Mouse (Mus musculus) E14TG2a.4 (cell line): ENCODE data around the gene Tmem128.

ENCODE experiments used
- H3K27me3 ChIP-seq: 2 replicates; pipeline ENCODE4 v1.6.1; 2014; ENCODE audit warnings: low read length, control low read depth; ENCODE audit not compliant: insufficient read depth
- H3K36me3 ChIP-seq: 2 replicates; pipeline ENCODE4 v1.6.1; 2014; ENCODE audit warnings: low read length, control low read depth; ENCODE audit not compliant: insufficient read depth
- H3K4me1 ChIP-seq: replicated peaks from 2 replicates; pipeline ENCODE4 v1.6.1; 2014; ENCODE audit warnings: low read depth, low read length, control low read depth
- H3K4me3 ChIP-seq: replicated peaks from 2 replicates; pipeline ENCODE4 v1.5.1; 2014; ENCODE audit warnings: mild to moderate bottlenecking, low read length
- H3K9me3 ChIP-seq: 2 replicates; pipeline ENCODE4 v1.6.1; 2014; ENCODE audit warnings: low read length, control low read depth
- CTCF ChIP-seq: conservative IDR thresholded peaks from 2 replicates; pipeline ENCODE4 v1.5.1; 2014; ENCODE audit warnings: low read length
- NANOG ChIP-seq: IDR thresholded peaks from 2 replicates; pipeline ENCODE4 v1.6.1; 2014; ENCODE audit warnings: borderline replicate concordance, low read length, mixed read lengths
- POU5F1 ChIP-seq: IDR thresholded peaks from 2 replicates; pipeline ENCODE4 v1.6.1; 2014; ENCODE audit warnings: low read length, borderline replicate concordance

Gene Tmem128

DNA sequence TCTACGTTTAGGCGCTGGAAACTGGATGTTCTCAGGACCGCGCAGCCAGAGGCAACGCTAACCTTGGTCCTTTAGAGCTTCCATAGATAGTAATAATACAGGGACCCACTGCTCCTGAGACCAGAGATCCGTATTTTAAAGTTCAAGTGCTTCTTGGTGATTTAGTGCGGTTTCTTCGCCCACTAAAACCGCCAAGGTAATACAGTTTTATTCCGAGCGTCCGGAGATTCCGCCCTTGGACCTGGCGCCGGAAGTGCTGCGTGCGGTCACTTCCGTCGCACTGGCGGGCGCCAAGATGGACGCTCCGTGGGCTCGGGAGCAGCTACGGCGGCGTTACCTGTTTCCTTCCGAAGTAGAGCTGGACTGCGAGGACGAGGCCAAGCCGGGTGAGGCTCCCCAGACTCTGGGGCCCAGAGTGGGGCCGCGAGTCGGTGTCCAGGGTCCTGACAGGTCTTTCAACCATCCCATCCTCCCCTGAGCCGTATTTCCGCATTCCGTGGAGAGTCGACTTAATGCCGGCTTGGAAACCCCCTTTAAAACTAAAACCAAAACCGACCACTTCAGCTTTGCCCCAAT, at the start of gene Tmem128:
Gene Tmem128 (plus strand): TSS at position 79 of the 576 bp plus-strand sequence.
- H3K27me3 ChIP-seq, result no peaks in the 10 kb centered on the region
- H3K9me3 ChIP-seq, result no peaks in the 10 kb centered on the region
- H3K4me3 ChIP-seq, result peak within 1 kb of the TSS; percentile 86
- peaks cover 20% of the 10 kb centered on the region for H3K36me3 ChIP-seq
- no peak for TF ChIP-seq POU5F1
- no peak for TF ChIP-seq NANOG
- no peak for TF ChIP-seq CTCF
- H3K4me1 ChIP-seq, result peaks cover 13% of the 10 kb centered on the region

DNA sequence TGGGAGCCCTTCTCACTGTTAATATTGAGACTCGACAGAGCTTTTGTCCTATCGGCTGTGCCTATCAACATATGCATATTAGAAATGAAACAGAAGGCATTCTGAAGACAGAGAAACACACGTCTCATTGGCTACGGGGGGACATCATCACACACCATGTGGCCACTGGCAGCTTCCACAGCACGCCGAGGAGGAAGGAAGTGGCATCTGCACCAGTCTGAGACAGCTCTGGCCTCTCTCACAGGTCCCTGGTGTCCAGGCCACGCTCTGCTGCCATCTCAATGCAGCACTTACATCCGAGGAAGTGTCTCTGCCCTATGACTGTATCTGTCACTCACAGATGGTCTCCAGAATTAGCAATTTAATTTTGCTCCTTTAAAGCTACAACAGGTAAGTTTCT, 48.3 kb upstream of the Tmem128 start:
- TF ChIP-seq CTCF (no peak), POU5F1 (no peak), NANOG (no peak)
- peaks cover 26% of the 10 kb centered on the region for H3K4me1 ChIP-seq
- H3K36me3 ChIP-seq, result peaks cover 79% of the 10 kb centered on the region
- no peaks in the 10 kb centered on the region for H3K27me3 ChIP-seq
- H3K4me3 ChIP-seq, result no peak overlapping the region
- no peaks in the 10 kb centered on the region for H3K9me3 ChIP-seq

DNA sequence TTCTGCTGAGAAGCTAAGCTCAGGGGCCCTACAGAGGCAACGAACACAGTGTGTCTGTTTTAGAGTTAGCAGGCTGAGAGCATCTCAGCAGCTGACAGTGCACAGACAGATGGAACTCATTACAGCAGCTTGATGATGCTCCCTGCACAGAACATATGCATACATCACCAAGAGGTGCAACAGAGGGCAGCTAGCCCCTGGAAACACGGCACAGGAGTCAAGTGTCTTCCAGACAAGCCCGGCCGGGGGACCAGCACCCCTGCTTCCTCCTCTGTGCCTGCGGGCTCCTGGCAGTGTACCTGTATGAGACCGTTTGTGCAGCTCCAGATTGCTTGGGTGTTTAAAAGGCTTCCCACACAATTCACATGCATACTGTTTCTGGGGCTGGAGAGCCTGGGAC, 47.0 kb upstream of the Tmem128 start:
- peaks cover 84% of the 10 kb centered on the region for H3K36me3 ChIP-seq
- no peaks in the 10 kb centered on the region for H3K27me3 ChIP-seq
- no peak overlapping the region for H3K4me3 ChIP-seq
- H3K9me3 ChIP-seq, result no peaks in the 10 kb centered on the region
- H3K4me1 ChIP-seq, result peaks cover 32% of the 10 kb centered on the region
- no peak for TF ChIP-seq POU5F1
- no peak for TF ChIP-seq NANOG
- TF ChIP-seq CTCF, result no peak

DNA sequence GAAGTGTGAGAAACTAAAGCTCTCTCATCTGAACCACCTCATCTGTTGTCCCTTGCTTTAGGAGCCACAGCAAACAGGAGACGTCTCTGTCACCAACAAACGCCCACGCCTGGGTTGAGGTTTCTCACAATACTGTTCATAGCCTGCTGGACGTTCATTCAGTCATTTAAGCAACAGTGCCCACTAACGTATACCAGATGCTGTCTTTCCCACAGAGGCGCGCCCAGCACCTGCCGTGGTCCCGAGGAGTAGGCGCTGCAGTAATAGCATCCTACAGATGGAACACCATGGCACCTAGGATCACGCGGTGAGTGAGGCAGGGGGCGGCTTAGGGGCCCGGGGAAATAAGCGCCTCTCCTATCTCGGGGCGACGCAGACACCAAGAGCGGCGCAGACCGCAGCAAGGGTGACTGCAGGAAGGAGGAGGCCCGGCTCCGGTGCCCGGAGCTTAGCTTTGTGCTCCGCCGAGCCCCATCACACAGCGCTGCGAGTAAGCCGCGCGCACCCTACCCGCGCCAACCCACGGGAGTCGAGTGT, 40.1 kb upstream of the Tmem128 start:
- Histone ChIP-seq H3K9me3 (no peaks in the 10 kb centered on the region), H3K36me3 (peaks cover 54% of the 10 kb centered on the region), H3K4me3 (peak overlapping the region; percentile 99), H3K4me1 (peaks cover 41% of the 10 kb centered on the region), H3K27me3 (no peaks in the 10 kb centered on the region)
- TF ChIP-seq NANOG (no peak), CTCF (no peak), POU5F1 (no peak)

DNA sequence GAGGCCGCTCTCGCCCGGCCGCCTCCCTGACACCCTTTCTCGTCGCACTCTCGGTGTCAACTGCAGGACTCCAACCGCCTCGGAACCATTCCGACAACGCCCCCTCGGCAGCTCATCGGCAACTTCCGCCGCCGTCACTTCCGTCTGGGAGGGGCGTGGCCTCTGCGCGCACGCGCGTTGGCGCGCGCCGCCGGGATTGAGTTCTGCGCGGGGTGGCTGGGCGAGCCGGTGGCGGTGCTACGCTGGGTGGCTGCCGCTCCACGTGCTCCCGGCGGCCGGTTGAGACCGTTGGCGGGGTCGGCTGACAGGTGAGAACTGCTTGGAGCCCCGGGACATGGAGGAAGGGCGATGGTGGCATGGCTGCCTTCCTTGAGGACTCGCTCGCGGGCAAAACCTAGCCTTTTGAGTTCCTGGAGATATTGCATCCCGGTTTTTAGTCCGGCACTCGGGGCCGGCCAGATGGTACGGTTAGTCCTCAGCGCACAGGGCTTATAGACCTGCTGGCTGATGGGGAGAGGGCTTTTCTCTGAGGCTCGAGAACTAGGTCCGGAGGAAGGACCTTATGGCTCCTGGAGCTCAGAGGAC, 39.6 kb upstream of the Tmem128 start, which contains the start of the genes Zbtb49 and Lyar:
Gene Zbtb49 (minus strand): TSS at position 130 of the 585 bp plus-strand sequence.
Gene Lyar (plus strand): TSS at position 143 of the 585 bp plus-strand sequence.
- no peaks in the 10 kb centered on the region for H3K9me3 ChIP-seq
- peaks cover 44% of the 10 kb centered on the region for H3K4me1 ChIP-seq
- TF ChIP-seq CTCF (no peak), NANOG (no peak), POU5F1 (no peak)
- H3K27me3 ChIP-seq, result no peaks in the 10 kb centered on the region
- peaks cover 55% of the 10 kb centered on the region for H3K36me3 ChIP-seq
- H3K4me3 ChIP-seq, result peak within 1 kb of the TSS; percentile 99

DNA sequence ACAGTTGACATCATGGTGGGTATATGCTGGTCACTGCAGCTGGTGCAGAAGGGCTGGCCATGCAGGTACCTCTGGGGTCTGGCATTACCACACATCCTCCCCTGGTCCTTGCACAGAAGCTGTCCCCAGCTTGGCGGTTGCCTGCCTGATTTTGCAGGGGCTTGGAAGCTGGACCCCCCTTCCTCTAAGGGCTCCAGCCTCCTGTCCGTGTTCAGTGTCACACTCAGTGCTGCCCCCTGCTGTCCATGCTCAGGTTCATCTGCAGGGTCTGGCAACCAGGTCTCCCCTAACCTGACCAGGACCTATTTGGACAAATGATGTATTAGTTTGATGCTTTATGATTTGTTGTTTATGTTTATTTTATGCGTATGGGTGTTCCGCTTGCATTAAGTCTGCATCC, 24.6 kb upstream of the Tmem128 start:
- Histone ChIP-seq H3K4me3 (no peak overlapping the region), H3K4me1 (peaks cover 8% of the 10 kb centered on the region), H3K9me3 (no peaks in the 10 kb centered on the region), H3K36me3 (peaks cover 59% of the 10 kb centered on the region), H3K27me3 (no peaks in the 10 kb centered on the region)
- peak; percentile 73 for TF ChIP-seq CTCF
- TF ChIP-seq NANOG, result no peak
- no peak for TF ChIP-seq POU5F1

DNA sequence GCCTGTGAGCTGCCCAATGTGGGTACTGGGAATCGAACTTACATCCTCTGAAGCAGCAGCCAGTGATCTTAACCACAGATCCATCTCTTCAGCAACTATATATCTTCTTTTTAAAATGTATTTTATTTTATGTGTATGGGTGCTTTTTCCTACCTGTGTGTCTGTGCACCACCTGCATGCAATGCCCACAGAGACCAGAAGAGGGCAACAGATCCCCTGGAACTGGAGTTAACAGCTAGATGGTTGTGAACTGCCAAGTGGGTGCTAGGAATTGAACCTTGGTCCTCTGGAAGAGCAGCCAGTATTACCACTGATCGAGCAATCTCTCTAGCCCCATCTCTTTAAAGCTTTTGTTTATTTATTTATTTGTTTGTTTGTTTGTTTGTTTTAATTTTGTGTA, 23.4 kb upstream of the Tmem128 start:
- Histone ChIP-seq H3K4me3 (no peak overlapping the region), H3K4me1 (no peaks in the 10 kb centered on the region), H3K9me3 (no peaks in the 10 kb centered on the region), H3K27me3 (no peaks in the 10 kb centered on the region; the same call in 1 of the 2 replicates), H3K36me3 (peaks cover 47% of the 10 kb centered on the region)
- TF ChIP-seq POU5F1, result no peak
- TF ChIP-seq CTCF, result peak; percentile 71
- no peak for TF ChIP-seq NANOG

DNA sequence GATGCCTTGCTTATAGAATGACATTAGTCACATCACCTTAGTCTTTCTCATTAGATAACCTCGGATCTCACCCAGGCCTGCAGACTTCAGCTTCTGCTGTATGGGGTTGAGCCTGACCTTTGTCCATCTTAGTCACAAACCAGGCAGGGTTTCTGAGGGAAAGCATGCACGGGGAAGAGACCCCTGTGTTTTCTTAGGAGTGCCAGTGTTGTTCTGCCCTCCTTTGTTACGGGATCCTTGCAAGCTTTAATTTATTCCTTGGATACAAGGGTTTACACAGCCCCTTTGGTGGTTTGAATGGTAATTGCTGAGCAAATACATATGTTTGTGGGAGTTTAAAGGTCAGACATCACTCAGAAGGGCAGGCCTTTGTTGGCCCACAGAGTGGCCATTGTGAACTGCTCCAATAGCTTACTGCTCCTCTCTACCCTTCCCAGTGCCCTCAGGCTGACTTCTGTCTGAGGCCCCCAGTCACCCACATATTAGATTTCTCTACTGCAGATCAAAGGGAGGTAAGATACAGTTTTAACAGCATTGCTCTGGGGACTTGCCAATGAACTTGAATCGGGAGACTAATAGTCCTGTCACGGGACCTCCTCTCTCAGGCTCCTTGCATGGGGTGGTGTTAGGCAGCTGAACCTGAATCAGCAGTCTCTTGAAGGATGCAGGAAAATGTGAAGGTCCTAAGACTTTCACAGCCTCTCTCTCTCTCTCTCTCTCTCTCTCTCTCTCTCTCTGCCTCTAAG, 19.1 kb upstream of the Tmem128 start:
- 0 out of 2 replicates have a peak, but pooled peaks cover 3% of the 10 kb centered on the region for H3K4me1 ChIP-seq
- H3K9me3 ChIP-seq, result no peaks in the 10 kb centered on the region; the same call in 1 of the 2 replicates
- H3K27me3 ChIP-seq, result no peaks in the 10 kb centered on the region; the same call in 1 of the 2 replicates
- no peak overlapping the region for H3K4me3 ChIP-seq
- H3K36me3 ChIP-seq, result peaks cover 5% of the 10 kb centered on the region; the same call in 1 of the 2 replicates
- TF ChIP-seq NANOG, result no peak
- TF ChIP-seq POU5F1, result no peak
- TF ChIP-seq CTCF, result no peak
